Mouse (Mus musculus) embryonic fibroblast, embryonic 13.5 days (primary cell): ENCODE measurements around the gene Nadk2. TPM values are rescaled to one million over a fixed set of nuclear protein-coding genes. Genes with fewer than 3 reads are reported as not detected.
A peak's percentile ranks its signal among the peaks of the same experiment; 100 is the strongest.

Experiments
- H3K27ac ChIP-seq: 2 replicates; pipeline ENCODE4 v1.5.1; 2012; ENCODE audit warnings: low read length, control low read depth, inconsistent platforms; ENCODE audit not compliant: insufficient read depth
- H3K4me1 ChIP-seq: 2 replicates; pipeline ENCODE4 v1.6.1; 2011; ENCODE audit warnings: low read length; ENCODE audit not compliant: control insufficient read depth, insufficient read depth
- H3K4me3 ChIP-seq: 2 replicates; pipeline ENCODE4 v1.5.1; 2011; ENCODE audit warnings: mild to moderate bottlenecking, control low read depth, low read length; ENCODE audit not compliant: insufficient read depth
- CTCF ChIP-seq: IDR thresholded peaks from 2 replicates; pipeline ENCODE4 v1.5.1; 2011; ENCODE audit warnings: mild to moderate bottlenecking, control low read depth, low read length, moderate library complexity, borderline replicate concordance; ENCODE audit not compliant: insufficient read depth
- POLR2A ChIP-seq: IDR thresholded peaks from 2 replicates; pipeline ENCODE4 v1.6.1; 2011; ENCODE audit warnings: low read depth, mild to moderate bottlenecking, control low read depth, low read length, moderate library complexity
- polyA plus RNA-seq: library from polyadenylated mRNA; stranded (reverse); fragments of >200 nt; gene quantifications from 2 replicates; pipeline ENCODE4 v1.2.4, GENCODE M21; 2011; ENCODE audit warnings: low read depth; ENCODE audit not compliant: missing spikeins, insufficient read length

Nadk2 gene
- polyA plus RNA-seq, 1 experiment, result 16.8 TPM

- no peaks in the 10 kb centered on the region for H3K4me1 ChIP-seq
- TF ChIP-seq CTCF (no peak), POLR2A (no peak)
- no peak overlapping the region for H3K27ac ChIP-seq
- no peak overlapping the region for H3K4me3 ChIP-seq
Observed at GRCm38 (mm10) chr15:9106303-9107074, 35.4 kb downstream of the Nadk2 start.

GRCm38 (mm10) chr15:9110526-9111347, 39.7 kb downstream of the Nadk2 start:
- H3K4me3 ChIP-seq, result no peak overlapping the region
- no peak for TF ChIP-seq CTCF
- no peak for TF ChIP-seq POLR2A
- H3K27ac ChIP-seq, result no peak overlapping the region
- no peaks in the 10 kb centered on the region for H3K4me1 ChIP-seq

- TF ChIP-seq POLR2A (no peak), CTCF (no peak)
- H3K4me3 ChIP-seq, result no peak overlapping the region
- no peaks in the 10 kb centered on the region for H3K4me1 ChIP-seq
- no peak overlapping the region for H3K27ac ChIP-seq
Observed at GRCm38 (mm10) chr15:9111648-9112047, 40.6 kb downstream of the Nadk2 start.

GRCm38 (mm10) chr15:9113556-9113955, 42.5 kb downstream of the Nadk2 start:
- no peaks in the 10 kb centered on the region for H3K4me1 ChIP-seq
- H3K4me3 ChIP-seq, result no peak overlapping the region
- TF ChIP-seq CTCF (no peak), POLR2A (no peak)
- no peak overlapping the region for H3K27ac ChIP-seq

GRCm38 (mm10) chr15:9114131-9114530, 43.1 kb downstream of the Nadk2 start:
- no peaks in the 10 kb centered on the region for H3K4me1 ChIP-seq
- H3K4me3 ChIP-seq, result no peak overlapping the region
- TF ChIP-seq POLR2A, result no peak
- no peak for TF ChIP-seq CTCF
- no peak overlapping the region for H3K27ac ChIP-seq

GRCm38 (mm10) chr15:9114599-9114998, 43.5 kb downstream of the Nadk2 start:
- H3K4me3 ChIP-seq, result no peak overlapping the region
- H3K27ac ChIP-seq, result no peak overlapping the region
- TF ChIP-seq CTCF (no peak), POLR2A (no peak)
- no peaks in the 10 kb centered on the region for H3K4me1 ChIP-seq

- Histone ChIP-seq H3K4me1 (no peaks in the 10 kb centered on the region), H3K27ac (no peak overlapping the region), H3K4me3 (no peak overlapping the region)
- TF ChIP-seq POLR2A (no peak), CTCF (no peak)
Observed at GRCm38 (mm10) chr15:9118852-9119251, 47.8 kb downstream of the Nadk2 start.

- no peaks in the 10 kb centered on the region for H3K4me1 ChIP-seq
- TF ChIP-seq POLR2A (no peak), CTCF (peak; percentile 95)
- H3K4me3 ChIP-seq, result no peak overlapping the region
- no peak overlapping the region for H3K27ac ChIP-seq
Observed at GRCm38 (mm10) chr15:9120081-9120480, 49.0 kb downstream of the Nadk2 start.

- H3K27ac ChIP-seq, result no peak overlapping the region
- H3K4me3 ChIP-seq, result no peak overlapping the region
- no peak for TF ChIP-seq POLR2A
- no peak for TF ChIP-seq CTCF
- no peaks in the 10 kb centered on the region for H3K4me1 ChIP-seq
Observed at GRCm38 (mm10) chr15:9122989-9123388, 51.9 kb downstream of the Nadk2 start.

- Histone ChIP-seq H3K4me3 (no peak overlapping the region), H3K27ac (no peak overlapping the region), H3K4me1 (no peaks in the 10 kb centered on the region)
- no peak for TF ChIP-seq CTCF
- TF ChIP-seq POLR2A, result no peak
Observed at GRCm38 (mm10) chr15:9124856-9125255, 53.8 kb downstream of the Nadk2 start.
